Mouse (Mus musculus) CD4-positive, CD25-positive, alpha-beta regulatory T cell, adult 4 months (primary cell): ENCODE results near the gene Anks1b. TPM values are rescaled to one million over a fixed set of nuclear protein-coding genes. Genes with fewer than 3 reads are reported as not detected.
A peak's percentile ranks its signal among the peaks of the same experiment; 100 is the strongest.

Source experiments
- ATAC-seq: one replicate; pipeline ENCODE4 v1.8.0; 2017
- polyA plus RNA-seq, 2 experiments: library from polyadenylated mRNA; unstranded; fragments of 100-300 nt; shearing (Covaris generic); gene quantifications; one replicate each; pipeline ENCODE4 v1.2.1; 2017

Anks1b gene
- polyA plus RNA-seq, 2 experiments from 2014 or later = not detected

- ATAC-seq = no peak
Observed at GRCm38 (mm10) chr10:90892728-90893127, 1019.4 kb downstream of the Anks1b start.

GRCm38 (mm10) chr10:90897894-90898293 lies 1024.6 kb downstream of the Anks1b start:
- no peak for ATAC-seq

- ATAC-seq = no peak
Observed at GRCm38 (mm10) chr10:90904185-90904584, 1030.9 kb downstream of the Anks1b start.

- no peak for ATAC-seq
Observed at GRCm38 (mm10) chr10:90907381-90907780, 1034.1 kb downstream of the Anks1b start.

- no peak for ATAC-seq
Observed at GRCm38 (mm10) chr10:90923476-90923875, 1050.2 kb downstream of the Anks1b start.

GRCm38 (mm10) chr10:90933088-90933487 lies 1059.8 kb downstream of the Anks1b start:
- no peak for ATAC-seq

GRCm38 (mm10) chr10:90934678-90935077 lies 1061.4 kb downstream of the Anks1b start:
- no peak for ATAC-seq

- no peak for ATAC-seq
Observed at GRCm38 (mm10) chr10:90937721-90938460, 1064.6 kb downstream of the Anks1b start.

- ATAC-seq = no peak
Observed at GRCm38 (mm10) chr10:90940521-90941520, 1067.5 kb downstream of the Anks1b start.

GRCm38 (mm10) chr10:90942001-90942700 lies 1068.8 kb downstream of the Anks1b start:
- ATAC-seq = no peak

- ATAC-seq = no peak
Observed at GRCm38 (mm10) chr10:90947043-90947442, 1073.7 kb downstream of the Anks1b start.

GRCm38 (mm10) chr10:90947608-90948373 lies 1074.5 kb downstream of the Anks1b start:
- ATAC-seq = no peak

GRCm38 (mm10) chr10:90953103-90953709 lies 1079.9 kb downstream of the Anks1b start:
- ATAC-seq = no peak

- no peak for ATAC-seq
Observed at GRCm38 (mm10) chr10:90953821-90954220, 1080.5 kb downstream of the Anks1b start.

- no peak for ATAC-seq
Observed at GRCm38 (mm10) chr10:90960374-90960773, 1087.1 kb downstream of the Anks1b start.

GRCm38 (mm10) chr10:90964511-90964910 lies 1091.2 kb downstream of the Anks1b start:
- no peak for ATAC-seq

GRCm38 (mm10) chr10:90965671-90966315 lies 1092.5 kb downstream of the Anks1b start:
- no peak for ATAC-seq

GRCm38 (mm10) chr10:90966821-90967220 lies 1093.5 kb downstream of the Anks1b start:
- ATAC-seq = no peak

- ATAC-seq = no peak
Observed at GRCm38 (mm10) chr10:90968247-90968646, 1094.9 kb downstream of the Anks1b start.

GRCm38 (mm10) chr10:90969355-90970174 lies 1096.3 kb downstream of the Anks1b start:
- peak; percentile 56 for ATAC-seq
